Mouse (Mus musculus) heart, embryonic 12.5 days (tissue): ENCODE data around the gene Farsa. TPM values are rescaled to one million over a fixed set of nuclear protein-coding genes. Genes with fewer than 3 reads are reported as not detected.
"Not testable (repeated sequence)": the region's sequence is repeated elsewhere in the genome, so short reads cannot be mapped to it uniquely, and the experiment has no call there.

Experiments
- ATAC-seq: fragments of 200-750 bp; cut with Nextera tagmentation; 2 replicates; pipeline ENCODE4 v1.8.0; 2017; ENCODE audit warnings: moderate TSS enrichment, moderate library complexity; ENCODE audit not compliant: insufficient number of reproducible peaks, low FRiP score
- H3K27ac ChIP-seq: fragments of 300-500 bp; sonication (generic); 2 replicates; pipeline ENCODE4 v1.5.1; 2016; ENCODE audit warnings: mild to moderate bottlenecking, moderate library complexity; ENCODE audit not compliant: poor library complexity, severe bottlenecking
- H3K27me3 ChIP-seq: fragments of 300-500 bp; sonication (generic); replicated peaks from 2 replicates; pipeline ENCODE4 v1.6.1; 2016; ENCODE audit warnings: mild to moderate bottlenecking, moderate library complexity
- H3K36me3 ChIP-seq: fragments of 300-500 bp; sonication (generic); 2 replicates; pipeline ENCODE4 v1.6.1; 2016; ENCODE audit warnings: mild to moderate bottlenecking, moderate library complexity
- H3K4me1 ChIP-seq: fragments of 300-500 bp; sonication (generic); replicated peaks from 2 replicates; pipeline ENCODE4 v1.6.1; 2016; ENCODE audit warnings: mild to moderate bottlenecking
- H3K4me2 ChIP-seq: fragments of 300-500 bp; sonication (generic); 2 replicates; pipeline ENCODE4 v1.6.1; 2016; ENCODE audit warnings: mild to moderate bottlenecking, moderate library complexity
- H3K4me3 ChIP-seq: fragments of 300-500 bp; sonication (generic); 2 replicates; pipeline ENCODE4 v1.5.1; 2016; ENCODE audit warnings: mild to moderate bottlenecking
- H3K9ac ChIP-seq: fragments of 300-500 bp; sonication (generic); 2 replicates; pipeline ENCODE4 v1.6.1; 2016; ENCODE audit warnings: mild to moderate bottlenecking, moderate library complexity
- H3K9me3 ChIP-seq: fragments of 300-500 bp; sonication (generic); replicated peaks from 2 replicates; pipeline ENCODE4 v1.6.1; 2016; ENCODE audit warnings: mild to moderate bottlenecking, moderate library complexity
- WGBS: fragments of 180-500 bp; shearing (Covaris S2); methylation state at CpG from one replicate; pipeline ENCODE4 v1.1.7; 2016; 5-methylcytosine and 5-hydroxymethylcytosine counted together
- polyA plus RNA-seq: library from polyadenylated mRNA; unstranded; fragments of >200 nt; fragmentation: Nextera tagmentation; extraction: Ambion mirVana; gene quantifications from 2 replicates; pipeline ENCODE4 v1.2.1, GENCODE M21; 2016

The Farsa gene
- polyA plus RNA-seq, 1 experiment from 2014 or later = 53.6 TPM

DNA sequence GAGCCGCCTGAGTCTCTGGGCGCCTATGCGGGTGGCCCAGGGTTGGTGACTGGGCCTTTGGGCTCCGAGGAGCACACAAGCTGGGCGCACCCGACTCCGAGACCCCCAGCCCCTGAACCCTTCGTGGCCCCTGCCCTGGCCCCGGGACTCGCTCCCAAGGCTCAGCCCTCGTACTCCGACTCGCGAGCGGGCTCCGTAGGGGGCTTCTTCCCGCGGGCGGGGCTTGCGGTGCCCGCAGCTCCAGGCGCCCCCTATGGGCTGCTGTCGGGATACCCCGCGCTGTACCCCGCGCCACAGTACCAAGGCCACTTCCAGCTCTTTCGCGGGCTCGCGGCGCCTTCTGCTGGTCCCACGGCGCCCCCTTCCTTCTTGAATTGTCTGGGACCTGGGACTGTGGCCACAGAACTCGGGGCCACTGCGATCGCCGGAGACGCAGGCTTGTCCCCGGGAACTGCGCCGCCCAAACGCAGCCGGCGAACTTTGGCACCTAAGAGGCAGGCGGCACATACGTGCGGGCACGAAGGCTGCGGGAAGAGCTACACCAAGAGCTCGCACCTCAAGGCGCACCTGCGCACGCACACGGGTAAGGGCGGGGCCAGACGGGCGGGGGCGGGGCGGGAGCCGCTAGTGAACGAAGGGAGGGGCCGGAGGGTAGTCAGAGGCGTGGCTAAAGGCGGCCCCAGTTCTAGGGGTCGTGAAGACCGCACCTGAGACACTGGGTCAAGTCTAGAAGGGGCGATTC lies 46.3 kb downstream of the Farsa start:
- peak overlapping the region; percentile 78 for H3K9ac ChIP-seq
- WGBS = under 1% methylated on average over 68 of the region's 68 CpGs
- peaks cover 24% of the 10 kb centered on the region for H3K27me3 ChIP-seq
- H3K27ac ChIP-seq = 0 out of 2 replicates have a peak overlapping the region, but pooled peaks have one; percentile 30
- peak overlapping the region; percentile 97 for H3K4me2 ChIP-seq
- H3K4me1 ChIP-seq = peaks cover 7% of the 10 kb centered on the region; the same call in 1 of the 2 replicates
- peak; percentile 90 for ATAC-seq
- H3K36me3 ChIP-seq = no peaks in the 10 kb centered on the region
- H3K9me3 ChIP-seq = no peaks in the 10 kb centered on the region
- H3K4me3 ChIP-seq = peak overlapping the region; percentile 66

DNA sequence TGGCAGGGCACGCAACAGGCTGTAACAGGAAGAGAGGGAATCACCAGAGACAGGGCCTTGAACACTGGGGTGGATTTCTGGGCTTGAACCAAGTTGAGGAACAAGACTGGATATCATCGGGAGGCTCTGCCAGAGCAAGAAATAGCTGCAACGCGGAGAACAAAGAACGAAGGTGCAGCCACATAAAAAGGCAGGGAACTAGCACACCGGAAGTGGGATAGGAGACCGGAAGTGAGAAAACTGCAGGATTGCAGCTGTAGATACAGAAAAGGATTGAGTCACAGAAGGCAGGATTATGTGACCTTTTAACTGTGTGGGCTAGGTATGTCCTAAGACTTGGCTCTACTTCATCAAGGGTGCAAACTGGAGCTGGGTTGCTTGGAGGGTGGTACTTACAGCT lies 47.6 kb downstream of the Farsa start:
- Histone ChIP-seq H3K4me1 (peaks cover 13% of the 10 kb centered on the region), H3K4me2 (no peak overlapping the region), H3K9ac (no peak overlapping the region), H3K27ac (no peak overlapping the region), H3K4me3 (no peak overlapping the region), H3K9me3 (no peaks in the 10 kb centered on the region), H3K36me3 (no peaks in the 10 kb centered on the region), H3K27me3 (peaks cover 29% of the 10 kb centered on the region)
- no peak for ATAC-seq
- WGBS = 83% methylated on average over 7 of the region's 7 CpGs

DNA sequence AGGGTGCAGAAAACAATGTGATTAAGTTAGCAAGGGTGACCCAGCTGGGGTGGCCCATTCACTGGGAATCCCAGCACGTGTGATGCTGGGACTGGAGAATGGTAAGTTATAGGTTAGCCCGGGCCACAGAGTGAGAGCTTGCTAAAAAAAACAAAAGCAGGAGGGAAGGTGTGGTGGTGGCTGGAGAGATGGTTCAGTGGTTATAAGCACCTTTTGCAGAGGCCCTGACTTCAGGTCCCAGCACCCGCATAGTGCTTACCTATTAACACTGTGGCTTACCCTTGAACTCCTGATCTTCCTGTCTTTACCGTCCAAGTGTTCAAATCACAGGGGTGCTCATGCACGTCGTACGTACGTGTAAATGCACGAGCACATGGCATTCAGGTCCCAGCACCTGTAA lies 50.2 kb downstream of the Farsa start:
- 89% methylated on average over 9 of the region's 9 CpGs for WGBS
- H3K4me3 ChIP-seq = no peak overlapping the region
- H3K9ac ChIP-seq = no peak overlapping the region
- H3K4me2 ChIP-seq = no peak overlapping the region
- peaks cover 13% of the 10 kb centered on the region for H3K4me1 ChIP-seq
- H3K9me3 ChIP-seq = no peaks in the 10 kb centered on the region
- no peak overlapping the region for H3K27ac ChIP-seq
- H3K27me3 ChIP-seq = peaks cover 39% of the 10 kb centered on the region
- no peaks in the 10 kb centered on the region for H3K36me3 ChIP-seq
- ATAC-seq = no peak

DNA sequence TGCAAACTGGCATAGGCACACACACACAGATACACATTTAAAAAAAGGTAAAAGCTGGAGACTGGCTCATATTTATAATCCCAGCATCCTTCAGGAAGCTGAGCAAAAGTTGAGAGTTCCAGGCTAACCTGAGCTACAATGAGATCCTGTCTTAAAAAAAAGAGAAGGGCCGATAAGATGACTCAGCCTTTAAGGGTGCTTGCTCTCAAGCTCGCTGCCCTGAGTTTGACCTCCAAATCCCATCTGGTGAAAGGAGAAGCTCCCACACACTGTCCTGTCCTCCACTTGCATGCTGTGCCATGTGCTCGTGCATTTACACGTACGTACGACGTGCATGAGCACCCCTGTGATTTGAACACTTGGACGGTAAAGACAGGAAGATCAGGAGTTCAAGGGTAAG lies 50.7 kb downstream of the Farsa start:
- peaks cover 41% of the 10 kb centered on the region for H3K27me3 ChIP-seq
- no peaks in the 10 kb centered on the region for H3K36me3 ChIP-seq
- H3K9ac ChIP-seq = no peak overlapping the region
- H3K27ac ChIP-seq = no peak overlapping the region
- no peak overlapping the region for H3K4me2 ChIP-seq
- no peak for ATAC-seq
- no peaks in the 10 kb centered on the region for H3K9me3 ChIP-seq
- no peak overlapping the region for H3K4me3 ChIP-seq
- peaks cover 14% of the 10 kb centered on the region for H3K4me1 ChIP-seq
- WGBS = 79% methylated on average over 8 of the region's 8 CpGs

DNA sequence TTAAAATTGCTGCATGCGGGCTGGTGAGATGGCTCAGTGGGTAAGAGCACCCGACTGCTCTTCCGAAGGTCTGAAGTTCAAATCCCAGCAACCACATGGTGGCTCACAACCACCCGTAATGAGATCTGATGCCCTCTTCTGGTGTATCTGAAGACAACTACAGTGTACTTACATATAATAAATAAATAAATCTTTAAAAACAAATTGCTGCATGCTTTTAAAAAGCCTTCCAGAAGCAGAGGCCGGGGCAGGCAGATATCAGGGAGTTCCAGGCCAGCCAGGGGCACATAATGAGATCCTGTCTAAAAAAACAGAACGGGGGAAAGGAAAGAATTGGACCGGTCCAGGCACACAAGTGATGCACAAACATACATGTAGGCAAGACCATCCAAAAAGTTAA lies 51.2 kb downstream of the Farsa start:
- H3K9ac ChIP-seq, H3K27ac ChIP-seq, H3K9me3 ChIP-seq, H3K36me3 ChIP-seq, ATAC-seq: not testable (repeated sequence)
- peak overlapping the region; percentile 92 for H3K4me2 ChIP-seq
- 25% methylated on average over 7 of the region's 7 CpGs for WGBS
- peak overlapping the region; percentile 62 for H3K4me3 ChIP-seq
- H3K27me3 ChIP-seq = peaks cover 46% of the 10 kb centered on the region
- peaks cover 17% of the 10 kb centered on the region for H3K4me1 ChIP-seq

DNA sequence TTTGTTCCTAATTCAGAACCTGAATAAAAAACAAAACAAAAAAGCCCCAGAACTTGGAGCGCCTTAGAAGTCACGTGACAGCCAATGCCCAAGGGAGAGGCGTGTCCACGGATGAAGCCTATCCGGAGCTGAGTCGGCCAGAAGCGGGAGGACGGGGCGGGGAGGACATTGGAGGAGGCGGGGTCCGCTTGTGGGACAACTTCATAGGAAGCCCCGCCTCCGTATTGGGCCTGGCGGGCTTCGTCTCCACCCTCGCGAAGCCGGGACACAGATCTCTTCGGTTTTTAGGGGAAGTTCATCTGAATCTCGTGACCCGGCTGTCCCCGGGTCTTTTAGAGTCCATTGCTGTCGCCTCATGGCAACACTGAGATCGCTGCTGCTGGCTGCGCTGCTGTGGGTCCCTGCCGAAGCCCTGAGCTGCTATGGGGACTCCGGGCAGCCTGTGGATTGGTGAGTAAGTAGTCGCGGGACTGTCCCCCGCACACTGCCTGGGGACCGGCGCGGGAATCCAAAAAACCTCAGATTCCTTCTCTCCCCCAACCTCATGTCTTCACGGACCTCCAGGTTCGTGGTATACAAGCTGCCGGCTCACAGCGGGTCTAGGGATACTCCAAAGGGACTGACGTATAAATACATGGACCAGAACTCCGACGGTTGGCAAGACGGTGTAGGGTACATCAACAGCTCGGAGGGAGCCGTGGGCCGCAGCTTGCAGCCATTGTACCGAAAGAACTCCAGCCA lies 51.8 kb downstream of the Farsa start, which contains the start of gene Dnase2a:
Dnase2a (plus strand) TSS at position 140 of the 741 bp plus-strand sequence.
- no peak within 1 kb of the TSS for H3K27ac ChIP-seq
- H3K27me3 ChIP-seq = peaks cover 52% of the 10 kb centered on the region
- H3K9ac ChIP-seq = peak within 1 kb of the TSS; percentile 80
- H3K4me2 ChIP-seq = peak within 1 kb of the TSS; percentile 92
- H3K36me3 ChIP-seq = no peaks in the 10 kb centered on the region
- no peaks in the 10 kb centered on the region for H3K9me3 ChIP-seq
- ATAC-seq = peak; percentile 95
- H3K4me1 ChIP-seq = peaks cover 18% of the 10 kb centered on the region
- H3K4me3 ChIP-seq = peak within 1 kb of the TSS; percentile 62
- WGBS = under 1% methylated on average over 45 of the region's 45 CpGs

DNA sequence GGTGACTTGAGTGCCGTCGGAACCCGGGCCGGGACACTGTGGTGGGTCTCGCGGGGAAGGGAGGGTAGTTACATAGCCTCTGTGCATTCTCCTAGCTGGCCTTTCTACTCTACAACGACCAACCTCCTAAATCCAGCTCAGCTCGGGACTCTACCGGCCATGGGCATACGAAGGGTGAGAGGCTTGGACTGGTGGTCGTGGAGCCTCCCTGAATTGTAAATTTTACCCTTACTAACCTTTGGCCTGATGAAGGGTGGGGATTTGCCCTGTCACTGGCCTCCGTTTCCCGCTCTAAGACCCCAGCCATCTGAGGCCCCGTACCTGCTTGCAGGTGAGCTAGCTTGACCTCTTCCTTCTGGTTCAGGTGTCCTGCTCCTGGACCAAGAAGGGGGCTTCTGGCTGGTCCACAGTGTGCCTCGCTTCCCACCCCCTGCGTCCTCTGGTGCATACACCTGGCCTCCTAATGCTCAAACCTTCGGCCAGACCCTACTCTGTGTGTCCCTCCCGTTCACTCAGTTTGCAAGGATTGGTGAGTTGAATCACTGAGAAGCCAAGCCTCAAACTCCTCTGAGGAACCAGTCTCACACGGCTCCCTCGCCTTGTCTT lies 52.5 kb downstream of the Farsa start:
- Histone ChIP-seq H3K9me3 (0 out of 2 replicates have a peak, but pooled peaks cover 4% of the 10 kb centered on the region), H3K36me3 (no peaks in the 10 kb centered on the region), H3K4me2 (peak overlapping the region; percentile 92), H3K27me3 (peaks cover 57% of the 10 kb centered on the region), H3K27ac (no peak overlapping the region), H3K4me1 (peaks cover 18% of the 10 kb centered on the region), H3K9ac (peak overlapping the region; percentile 80; the same call in 1 of the 2 replicates), H3K4me3 (peak overlapping the region; percentile 62)
- WGBS = 43% methylated on average over 20 of the region's 20 CpGs
- peak; percentile 5; the same call in 1 of the 2 replicates for ATAC-seq

DNA sequence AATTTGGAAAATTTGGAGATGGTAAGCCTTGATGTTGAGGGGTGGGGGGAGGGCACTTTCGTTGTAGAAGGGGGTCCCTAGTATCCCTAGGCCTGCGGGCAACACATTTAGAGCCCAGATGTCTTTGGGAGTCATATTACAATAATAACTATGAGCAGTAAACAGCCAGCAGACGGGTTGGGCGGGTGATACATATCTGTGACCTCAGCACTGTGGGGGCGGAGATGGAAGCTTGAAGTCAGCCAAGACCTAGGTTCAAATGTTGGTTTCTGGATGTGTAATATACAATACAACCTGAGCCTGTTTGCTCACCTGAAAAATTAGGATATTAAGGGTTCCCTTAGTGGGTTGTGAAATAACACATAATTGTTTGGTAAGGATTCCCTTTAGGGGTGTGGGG lies 53.2 kb downstream of the Farsa start:
- H3K27me3 ChIP-seq = peaks cover 60% of the 10 kb centered on the region
- H3K36me3 ChIP-seq = no peaks in the 10 kb centered on the region
- 76% methylated on average over 5 of the region's 5 CpGs for WGBS
- no peak for ATAC-seq
- H3K4me1 ChIP-seq = peaks cover 18% of the 10 kb centered on the region
- no peak overlapping the region for H3K4me3 ChIP-seq
- H3K27ac ChIP-seq = no peak overlapping the region
- no peak overlapping the region for H3K4me2 ChIP-seq
- H3K9ac ChIP-seq = no peak overlapping the region
- H3K9me3 ChIP-seq = 0 out of 2 replicates have a peak, but pooled peaks cover 4% of the 10 kb centered on the region

DNA sequence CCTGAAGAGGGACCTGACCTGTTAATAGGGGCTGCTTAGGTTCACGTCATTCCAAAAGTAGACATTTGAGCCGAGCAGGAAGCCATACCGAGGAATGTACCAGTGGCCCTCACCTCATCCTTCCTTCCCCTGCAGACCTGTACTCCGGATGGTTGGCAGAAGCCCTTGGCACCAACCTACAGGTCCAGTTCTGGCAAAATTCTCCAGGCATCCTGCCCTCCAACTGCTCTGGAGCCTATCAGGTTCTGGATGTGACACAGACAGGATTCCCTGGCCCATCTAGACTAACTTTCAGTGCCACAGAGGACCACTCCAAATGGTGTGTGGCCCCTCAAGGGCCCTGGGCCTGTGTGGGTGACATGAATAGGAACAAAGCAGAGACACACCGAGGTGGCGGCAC lies 53.8 kb downstream of the Farsa start:
- no peaks in the 10 kb centered on the region for H3K36me3 ChIP-seq
- H3K27me3 ChIP-seq = peaks cover 66% of the 10 kb centered on the region
- H3K27ac ChIP-seq = no peak overlapping the region
- WGBS = 78% methylated on average over 6 of the region's 6 CpGs
- peaks cover 18% of the 10 kb centered on the region for H3K4me1 ChIP-seq
- H3K4me3 ChIP-seq = no peak overlapping the region
- ATAC-seq = no peak
- H3K4me2 ChIP-seq = no peak overlapping the region
- no peak overlapping the region for H3K9ac ChIP-seq
- 0 out of 2 replicates have a peak, but pooled peaks cover 4% of the 10 kb centered on the region for H3K9me3 ChIP-seq

DNA sequence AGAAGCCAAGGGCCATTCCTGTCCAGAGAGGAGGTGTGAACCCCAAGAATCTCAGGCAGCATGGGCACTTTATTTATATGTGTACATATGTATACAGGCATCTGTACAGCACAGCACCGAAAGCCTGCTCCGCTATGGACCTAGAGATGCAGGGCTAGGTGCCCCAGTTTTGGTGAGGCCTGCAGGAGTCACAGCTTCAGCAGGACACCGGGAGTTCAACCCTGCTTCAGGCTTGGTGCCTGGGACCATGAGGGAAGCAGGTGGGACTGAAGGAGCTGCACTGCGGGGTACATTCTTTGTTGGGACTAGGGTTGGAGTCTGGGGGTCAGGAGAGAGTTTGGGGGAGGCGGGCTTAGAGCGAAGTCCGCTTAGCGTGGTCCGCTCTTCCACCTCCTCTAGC lies 55.1 kb downstream of the Farsa start:
- no peak overlapping the region for H3K4me2 ChIP-seq
- no peak for ATAC-seq

DNA sequence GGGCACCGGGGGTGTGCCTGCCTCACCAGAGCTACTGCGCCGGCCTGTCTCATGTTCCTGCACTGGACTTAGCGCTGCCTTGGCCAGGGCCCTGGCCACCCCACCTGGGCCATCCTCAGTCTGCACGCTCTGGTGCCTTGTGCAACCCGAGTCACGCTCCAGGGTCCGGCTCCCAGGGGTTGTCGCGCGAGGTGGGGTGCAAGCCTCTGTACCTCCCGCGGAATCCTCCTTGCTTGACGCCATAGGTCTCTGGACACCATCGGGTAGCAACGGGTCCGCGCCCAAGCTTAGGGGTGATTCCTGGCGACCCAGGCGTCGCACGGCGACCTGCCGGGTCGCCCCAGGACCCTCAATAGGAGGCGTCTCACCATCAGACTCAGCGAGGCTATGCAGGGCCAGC lies 55.6 kb downstream of the Farsa start:
- 18% methylated on average over 27 of the region's 27 CpGs for WGBS

More for the DNA sequence above, 55.1 kb downstream of the Farsa start:
- 0 out of 2 replicates have a peak, but pooled peaks cover 4% of the 10 kb centered on the region for H3K9me3 ChIP-seq
- no peak overlapping the region for H3K4me3 ChIP-seq
- peaks cover 18% of the 10 kb centered on the region for H3K4me1 ChIP-seq
- H3K27ac ChIP-seq = no peak overlapping the region
- H3K36me3 ChIP-seq = no peaks in the 10 kb centered on the region
- WGBS = 76% methylated on average over 9 of the region's 9 CpGs
- peaks cover 79% of the 10 kb centered on the region for H3K27me3 ChIP-seq
- H3K9ac ChIP-seq = no peak overlapping the region

More for the DNA sequence above, 55.6 kb downstream of the Farsa start:
- Histone ChIP-seq H3K27ac (no peak overlapping the region), H3K9me3 (0 out of 2 replicates have a peak, but pooled peaks cover 4% of the 10 kb centered on the region), H3K9ac (peak overlapping the region; percentile 58; the same call in 1 of the 2 replicates), H3K27me3 (peaks cover 85% of the 10 kb centered on the region), H3K36me3 (no peaks in the 10 kb centered on the region), H3K4me2 (peak overlapping the region; percentile 82), H3K4me3 (peak overlapping the region; percentile 49), H3K4me1 (peaks cover 18% of the 10 kb centered on the region)
- ATAC-seq = no peak
